In genomic region chr8:105169582-105169981, GRCm38 (mm10) we compare ENCODE assay signal across 9 mouse cellular contexts. TPM values are rescaled to one million over a fixed set of nuclear protein-coding genes. Genes with fewer than 3 reads are reported as not detected.
DNase-seq lines count a peak whose midpoint lies in the region; ATAC-seq and TF ChIP-seq lines count a peak whose summit lies in the region.
"Had no signal": no experiment of that assay in that cellular context is flagged by ENCODE, and none has a peak within 500 bp of the region (broad histone marks: within the 10 kb centered on the region; RNA-seq: fewer than 3 reads in every experiment).

No protein-coding gene starts in this region.

- TF ChIP-seq CTCF in kidney, adult 2 months (conservative IDR thresholded peaks at IDR 0.05; ENCODE audit: insufficient read depth, insufficient read length, low read depth, low read length) = no peak
- no peak for TF ChIP-seq CTCF in liver, postnatal 0 days (IDR thresholded peaks at IDR 0.05; ENCODE audit: low read depth)

- ATAC-seq in cerebellum, adult (ENCODE audit: insufficient number of reproducible peaks, low FRiP score, low TSS enrichment) = no peak
- ATAC-seq in kidney, embryonic 16.5 days (ENCODE audit: low FRiP score, low TSS enrichment) = no peak
- no peak for ATAC-seq in embryonic facial prominence, embryonic 14.5 days (ENCODE audit: low read depth)
- no peak for ATAC-seq in liver, postnatal 0 days
- ATAC-seq in inflammation-experienced regulatory T-cells, adult 6 months = no peak

- TF ChIP-seq EP300 in liver, postnatal 0 days (IDR thresholded peaks at IDR 0.05; ENCODE audit: low read depth) = no peak

- no peak overlapping the region; the same call in 1 of the 2 replicates for H3K27ac ChIP-seq in kidney, embryonic 16.5 days (ENCODE audit: low read length)
- no peak overlapping the region for H3K27ac ChIP-seq in kidney, adult 2 months (ENCODE audit: insufficient read depth, low read depth, low read length)
- H3K27ac ChIP-seq in embryonic facial prominence, embryonic 14.5 days (replicated peaks; ENCODE audit: low read depth, low read length) = peak overlapping the region; percentile 99; the same call in 1 of the 2 replicates
- no peak overlapping the region for H3K27ac ChIP-seq in liver, postnatal 0 days (ENCODE audit: low read depth)
- H3K27ac ChIP-seq: liver, embryonic 14.5 days had no signal

- peak overlapping the region; percentile 71; the same call in 1 of the 2 replicates for H3K9ac ChIP-seq in kidney, embryonic 16.5 days (replicated peaks; ENCODE audit: low read length)
- H3K9ac ChIP-seq in embryonic facial prominence, embryonic 14.5 days (ENCODE audit: low read depth, low read length) = no peak overlapping the region
- no peak overlapping the region for H3K9ac ChIP-seq in liver, postnatal 0 days (replicated peaks)
- H3K9ac ChIP-seq: liver, embryonic 14.5 days had no signal

- no peaks in the 10 kb centered on the region for H3K36me3 ChIP-seq in kidney, embryonic 16.5 days (ENCODE audit: insufficient read depth, low read length)
- no peaks in the 10 kb centered on the region for H3K36me3 ChIP-seq in kidney, adult 2 months (ENCODE audit: control insufficient read depth, insufficient read depth, low read length)
- H3K36me3 ChIP-seq in embryonic facial prominence, embryonic 14.5 days (ENCODE audit: control insufficient read depth, insufficient read depth, low read length) = no peaks in the 10 kb centered on the region
- H3K36me3 ChIP-seq in liver, postnatal 0 days (replicated peaks; ENCODE audit: insufficient read depth, low read length) = no peaks in the 10 kb centered on the region

- no peak overlapping the region for H3K4me3 ChIP-seq in kidney, embryonic 16.5 days (ENCODE audit: low read length)
- H3K4me3 ChIP-seq in kidney, adult 2 months (ENCODE audit: insufficient read depth, low read depth, low read length) = no peak overlapping the region
- H3K4me3 ChIP-seq in embryonic facial prominence, embryonic 14.5 days (ENCODE audit: low read depth, low read length) = peak overlapping the region; percentile 89; the same call in 1 of the 2 replicates
- H3K4me3 ChIP-seq in liver, postnatal 0 days (ENCODE audit: low read depth, low read length) = no peak overlapping the region

- H3K4me2 ChIP-seq in kidney, embryonic 16.5 days (replicated peaks; ENCODE audit: low read depth, low read length) = peak overlapping the region; percentile 54
- H3K4me2 ChIP-seq in embryonic facial prominence, embryonic 14.5 days (ENCODE audit: low read depth, low read length) = peak overlapping the region; percentile 59
- H3K4me2 ChIP-seq in liver, postnatal 0 days (ENCODE audit: low read depth, low read length) = peak overlapping the region; percentile 85; the same call in 1 of the 2 replicates

- DNase-seq in cerebellum, adult 9-10 months = peak; percentile 12
- no peak for DNase-seq in kidney, adult 2 months
- no peak for DNase-seq in embryonic facial prominence, embryonic 14.5 days (ENCODE audit: low spot score)
- no peak for DNase-seq in liver, postnatal 0 days
- no peak for DNase-seq in urinary bladder, postnatal 14 days (ENCODE audit: low spot score)

- H3K9me3 ChIP-seq in kidney, embryonic 16.5 days (ENCODE audit: low read length) = no peaks in the 10 kb centered on the region
- no peaks in the 10 kb centered on the region for H3K9me3 ChIP-seq in embryonic facial prominence, embryonic 14.5 days (ENCODE audit: control insufficient read depth, low read length)
- H3K9me3 ChIP-seq in liver, postnatal 0 days (ENCODE audit: low read length) = no peaks in the 10 kb centered on the region

- no peak for TF ChIP-seq POLR2A in kidney, adult 2 months (IDR thresholded peaks at IDR 0.05; ENCODE audit: low read depth, low read length)

- H3K4me1 ChIP-seq in kidney, embryonic 16.5 days (ENCODE audit: insufficient read depth, low read length) = peaks cover 17% of the 10 kb centered on the region
- no peaks in the 10 kb centered on the region; the same call in 1 of the 2 replicates for H3K4me1 ChIP-seq in kidney, adult 2 months (ENCODE audit: control insufficient read depth, insufficient read depth, low read length)
- peaks cover 18% of the 10 kb centered on the region for H3K4me1 ChIP-seq in embryonic facial prominence, embryonic 14.5 days (ENCODE audit: control insufficient read depth, insufficient read depth, low read length)
- peaks cover 2% of the 10 kb centered on the region; the same call in 1 of the 2 replicates for H3K4me1 ChIP-seq in liver, postnatal 0 days (ENCODE audit: insufficient read depth)

- no peaks in the 10 kb centered on the region for H3K27me3 ChIP-seq in kidney, embryonic 16.5 days (ENCODE audit: insufficient read depth, low read length)
- H3K27me3 ChIP-seq in kidney, adult 2 months (replicated peaks; ENCODE audit: control insufficient read depth, insufficient read depth, low read length) = no peaks in the 10 kb centered on the region
- H3K27me3 ChIP-seq in embryonic facial prominence, embryonic 14.5 days (replicated peaks; ENCODE audit: control insufficient read depth, insufficient read depth, low read length) = no peaks in the 10 kb centered on the region
- H3K27me3 ChIP-seq in liver, postnatal 0 days (ENCODE audit: insufficient read depth, low read length) = no peaks in the 10 kb centered on the region

- 30% methylated on average over 3 of the region's 3 CpGs for WGBS in kidney, embryonic 16.5 days
- 50% methylated on average over 3 of the region's 3 CpGs for WGBS in kidney, adult 2 months
- 30% methylated on average over 3 of the region's 3 CpGs for WGBS in embryonic facial prominence, embryonic 14.5 days
- WGBS in liver, postnatal 0 days (ENCODE audit: insufficient replicate concordance) = 55% methylated on average over 3 of the region's 3 CpGs

RNA-seq across cellular contexts. Expression of gene Cbfb, which starts 0.9 kb away (rescaled TPM):
- 59.9 and 63.5 TPM in 2 replicates for polyA plus RNA-seq in kidney, embryonic 16.5 days (2015; fragmentation: Nextera tagmentation; extraction: Ambion mirVana)
- polyA plus RNA-seq in kidney, adult 2 months (2012; rRNA removed) = 4.4 and 6.1 TPM in 2 replicates
- 104 and 112 TPM in 2 replicates for polyA plus RNA-seq in embryonic facial prominence, embryonic 14.5 days (2014; fragmentation: Nextera tagmentation; extraction: Ambion mirVana)
- polyA plus RNA-seq in liver, postnatal 0 days (2015; fragmentation: Nextera tagmentation; extraction: Ambion mirVana) = 10.6 and 10.7 TPM in 2 replicates
- 10 to 100 TPM; 34.4 to 53.8 (median 42.1) TPM for polyA plus RNA-seq in inflammation-experienced regulatory T-cells, adult 6 months (2017; shearing (Covaris generic))

RNA-seq across cellular contexts. Expression of gene Ces4a, which starts 38.0 kb away (rescaled TPM):
- polyA plus RNA-seq in kidney, embryonic 16.5 days (2015; fragmentation: Nextera tagmentation; extraction: Ambion mirVana) = not detected in 2 replicates
- 0.03 TPM in 1 of 2 replicates, not detected in the other for polyA plus RNA-seq in kidney, adult 2 months (2012; rRNA removed)
- polyA plus RNA-seq in embryonic facial prominence, embryonic 14.5 days (2014; fragmentation: Nextera tagmentation; extraction: Ambion mirVana) = not detected in 2 replicates
- 0.07 TPM in 1 of 2 replicates, not detected in the other for polyA plus RNA-seq in liver, postnatal 0 days (2015; fragmentation: Nextera tagmentation; extraction: Ambion mirVana)
- not detected for polyA plus RNA-seq in inflammation-experienced regulatory T-cells, adult 6 months (2017; shearing (Covaris generic))
- polyA plus RNA-seq: liver, embryonic 14.5 days had no signal

RNA-seq across cellular contexts. Expression of gene D230025D16Rik, which starts 55.4 kb away (rescaled TPM):
- polyA plus RNA-seq in kidney, embryonic 16.5 days (2015; fragmentation: Nextera tagmentation; extraction: Ambion mirVana) = 26.9 and 27.6 TPM in 2 replicates
- 22.1 and 23.2 TPM in 2 replicates for polyA plus RNA-seq in kidney, adult 2 months (2012; rRNA removed)
- polyA plus RNA-seq in embryonic facial prominence, embryonic 14.5 days (2014; fragmentation: Nextera tagmentation; extraction: Ambion mirVana) = 25.4 and 27.0 TPM in 2 replicates
- 24.2 and 30.9 TPM in 2 replicates for polyA plus RNA-seq in liver, postnatal 0 days (2015; fragmentation: Nextera tagmentation; extraction: Ambion mirVana)
- polyA plus RNA-seq in inflammation-experienced regulatory T-cells, adult 6 months (2017; shearing (Covaris generic)) = 10 to 100 TPM; 11.1 to 14.6 (median 12.1) TPM
